Mouse (Mus musculus) stomach, postnatal 0 days (tissue): Measurements from ENCODE around the gene Il1r2. TPM values are rescaled to one million over a fixed set of nuclear protein-coding genes. Genes with fewer than 3 reads are reported as not detected.
A peak's percentile ranks its signal among the peaks of the same experiment; 100 is the strongest.

Experiments used
- ATAC-seq: fragments of 200-750 bp; cut with Nextera tagmentation; 2 replicates; pipeline ENCODE4 v1.8.0; 2017; ENCODE audit not compliant: low FRiP score, low TSS enrichment
- DNase-seq: peaks from one replicate; pipeline ENCODE4 v3.0.0-alpha.2; 2016; ENCODE audit warnings: low spot score
- H3K27ac ChIP-seq: fragments of 300-500 bp; sonication (generic); replicated peaks from 2 replicates; pipeline ENCODE4 v1.5.1; 2014; ENCODE audit warnings: mild to moderate bottlenecking, control low read depth
- H3K27me3 ChIP-seq: fragments of 300-500 bp; sonication (generic); 2 replicates; pipeline ENCODE4 v1.6.1; 2014; ENCODE audit warnings: low read length; ENCODE audit not compliant: control insufficient read depth, insufficient read depth
- H3K36me3 ChIP-seq: fragments of 300-500 bp; sonication (generic); 2 replicates; pipeline ENCODE4 v1.6.1; 2014; ENCODE audit warnings: low read length, mixed read lengths; ENCODE audit not compliant: control insufficient read depth, insufficient read depth
- H3K4me1 ChIP-seq: fragments of 300-500 bp; sonication (generic); replicated peaks from 2 replicates; pipeline ENCODE4 v1.6.1; 2014; ENCODE audit warnings: antibody characterized with exemption; ENCODE audit not compliant: control insufficient read depth, insufficient read depth
- H3K4me2 ChIP-seq: fragments of 300-500 bp; sonication (generic); replicated peaks from 2 replicates; pipeline ENCODE4 v1.6.1; 2014; ENCODE audit warnings: low read depth, mild to moderate bottlenecking, control low read depth, moderate library complexity
- H3K4me3 ChIP-seq: fragments of 300-500 bp; sonication (generic); 2 replicates; pipeline ENCODE4 v1.5.1; 2014; ENCODE audit warnings: low read depth, low read length, control low read depth
- H3K9ac ChIP-seq: fragments of 300-500 bp; sonication (generic); 2 replicates; pipeline ENCODE4 v1.6.1; 2014; ENCODE audit warnings: mild to moderate bottlenecking, low read length, control low read depth, mixed read lengths
- H3K9me3 ChIP-seq: fragments of 300-500 bp; sonication (generic); 2 replicates; pipeline ENCODE4 v1.6.1; 2016; ENCODE audit warnings: low read length; ENCODE audit not compliant: control insufficient read depth
- CTCF ChIP-seq: IDR thresholded peaks from 2 replicates; pipeline ENCODE4 v1.5.1; 2016; ENCODE audit warnings: antibody characterized with exemption, low read depth, mild to moderate bottlenecking, moderate library complexity
- EP300 ChIP-seq: optimal IDR thresholded peaks from 2 replicates; pipeline ENCODE3; 2016; ENCODE audit warnings: antibody characterized with exemption
- WGBS: fragments of 180-500 bp; shearing (Covaris S2); extraction: QIAGEN DNeasy Blood & Tissue Kit; methylation state at CpG from one replicate; pipeline ENCODE4 v1.1.7; 2014; 5-methylcytosine and 5-hydroxymethylcytosine counted together
- polyA plus RNA-seq: library from polyadenylated mRNA; unstranded; fragments of >200 nt; fragmentation: Nextera tagmentation; extraction: Ambion mirVana; gene quantifications from 2 replicates; pipeline ENCODE4 v1.2.1, GENCODE M21; 2015

The Il1r2 gene
- polyA plus RNA-seq, 1 experiment from 2014 or later, result 18.7 TPM

DNA sequence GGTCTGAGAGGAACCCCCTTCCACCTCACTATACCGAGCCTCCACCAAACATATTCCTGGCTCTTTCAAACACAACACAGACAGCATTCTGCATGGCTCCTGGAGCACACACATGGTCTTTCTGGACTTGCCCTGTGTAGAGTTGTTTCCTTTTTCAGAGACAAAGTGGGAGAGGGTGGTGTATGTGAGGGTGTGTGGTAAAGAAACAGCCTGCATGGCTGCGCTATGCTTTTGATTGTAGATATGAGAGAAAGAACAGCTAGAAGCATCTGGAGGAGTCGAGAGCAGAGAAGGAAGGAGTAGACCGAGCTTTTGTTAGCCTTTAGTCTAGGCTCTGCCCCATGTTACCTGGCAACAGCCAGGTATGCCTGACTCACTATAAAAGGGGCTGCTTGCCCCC is 10.5 kb upstream of the Il1r2 start:
- DNase-seq, result no peak
- no peak overlapping the region for H3K4me3 ChIP-seq
- no peak overlapping the region for H3K4me2 ChIP-seq
- no peaks in the 10 kb centered on the region for H3K9me3 ChIP-seq
- no peak overlapping the region for H3K27ac ChIP-seq
- no peaks in the 10 kb centered on the region for H3K36me3 ChIP-seq
- 45% methylated on average over 4 of the region's 4 CpGs for WGBS
- H3K4me1 ChIP-seq, result peaks cover under 1% of the 10 kb centered on the region; the same call in 1 of the 2 replicates
- no peak overlapping the region for H3K9ac ChIP-seq
- ATAC-seq, result no peak
- no peaks in the 10 kb centered on the region for H3K27me3 ChIP-seq
- TF ChIP-seq EP300 (no peak), CTCF (no peak)

DNA sequence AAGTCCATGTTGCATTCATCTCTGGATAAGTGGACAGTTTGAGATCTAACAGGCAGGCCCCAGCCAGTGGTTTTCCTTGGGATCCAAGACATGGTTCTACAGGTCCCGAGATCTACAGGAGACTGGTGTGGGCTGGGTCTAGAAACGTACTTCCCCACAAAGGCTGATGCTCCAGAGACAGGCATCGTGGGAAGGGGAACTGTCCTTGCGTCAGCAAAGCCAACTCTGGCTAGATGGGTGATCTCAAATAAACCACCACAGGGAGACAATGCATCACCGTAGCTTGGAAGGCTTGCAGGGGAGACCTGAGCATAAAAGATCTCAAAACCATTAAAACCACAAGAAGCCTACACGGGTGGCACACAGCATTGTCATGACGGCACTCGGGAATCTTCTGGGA is 9.4 kb upstream of the Il1r2 start:
- Histone ChIP-seq H3K4me1 (no peaks in the 10 kb centered on the region), H3K27ac (no peak overlapping the region), H3K4me2 (no peak overlapping the region), H3K9me3 (no peaks in the 10 kb centered on the region), H3K9ac (no peak overlapping the region), H3K27me3 (no peaks in the 10 kb centered on the region), H3K36me3 (no peaks in the 10 kb centered on the region), H3K4me3 (no peak overlapping the region)
- 87% methylated on average over 8 of the region's 8 CpGs for WGBS
- ATAC-seq (no peak), DNase-seq (no peak)
- TF ChIP-seq CTCF, result no peak
- no peak for TF ChIP-seq EP300

DNA sequence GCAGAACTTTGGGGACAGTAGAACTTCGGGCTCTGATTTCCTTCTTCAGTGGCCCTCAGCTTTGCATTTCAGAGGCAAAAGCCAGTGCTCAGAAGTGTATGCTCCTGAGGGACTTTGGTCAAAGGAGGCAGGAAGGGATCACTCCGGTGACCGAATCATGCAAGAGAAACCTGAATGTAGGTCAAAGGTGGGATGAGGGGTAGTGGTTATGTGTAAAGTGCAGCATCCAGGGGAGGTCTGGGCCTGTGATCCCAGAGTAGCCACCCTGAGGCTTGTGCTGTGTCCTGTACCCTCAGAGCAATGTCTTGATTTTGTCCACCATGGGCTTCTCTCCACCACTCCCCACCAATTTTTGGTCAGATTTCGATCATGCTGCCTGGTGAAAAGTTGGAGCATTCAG is 1.3 kb upstream of the Il1r2 start:
- no peak overlapping the region for H3K27ac ChIP-seq

DNA sequence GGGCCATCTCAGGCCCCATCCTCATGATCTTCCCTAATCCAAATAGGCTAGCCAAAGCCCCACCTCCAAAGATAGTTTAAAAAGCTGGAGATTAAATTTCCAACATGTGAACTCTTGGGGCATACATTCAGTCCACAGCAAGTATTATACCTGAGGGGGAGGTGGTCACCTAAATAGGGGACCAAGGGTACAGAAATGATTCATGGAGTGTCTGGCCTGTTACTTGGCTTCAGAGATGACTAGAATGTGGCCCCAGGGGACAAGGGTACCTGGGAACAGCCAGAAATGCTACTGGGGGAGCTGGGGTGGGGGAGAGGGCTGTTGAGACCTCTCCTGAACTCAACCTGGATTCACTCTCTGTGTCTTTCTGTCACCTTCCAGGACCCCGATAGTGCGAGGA is 3.4 kb downstream of the Il1r2 start:
- Histone ChIP-seq H3K27ac (no peak overlapping the region), H3K36me3 (no peaks in the 10 kb centered on the region), H3K27me3 (no peaks in the 10 kb centered on the region), H3K9me3 (no peaks in the 10 kb centered on the region), H3K9ac (no peak overlapping the region), H3K4me3 (no peak overlapping the region), H3K4me2 (no peak overlapping the region), H3K4me1 (no peaks in the 10 kb centered on the region)
- DNase-seq (no peak), ATAC-seq (no peak)
- WGBS, result 95% methylated on average over 2 of the region's 2 CpGs
- TF ChIP-seq EP300, result no peak
- no peak for TF ChIP-seq CTCF

More for the DNA sequence above, 1.3 kb upstream of the Il1r2 start:
- Histone ChIP-seq H3K9ac (no peak overlapping the region), H3K27me3 (no peaks in the 10 kb centered on the region), H3K4me2 (no peak overlapping the region), H3K9me3 (no peaks in the 10 kb centered on the region), H3K4me3 (no peak overlapping the region), H3K4me1 (no peaks in the 10 kb centered on the region), H3K36me3 (no peaks in the 10 kb centered on the region)
- no peak for TF ChIP-seq CTCF
- TF ChIP-seq EP300, result no peak
- 83% methylated on average over 4 of the region's 4 CpGs for WGBS
- ATAC-seq, result no peak
- no peak for DNase-seq

DNA sequence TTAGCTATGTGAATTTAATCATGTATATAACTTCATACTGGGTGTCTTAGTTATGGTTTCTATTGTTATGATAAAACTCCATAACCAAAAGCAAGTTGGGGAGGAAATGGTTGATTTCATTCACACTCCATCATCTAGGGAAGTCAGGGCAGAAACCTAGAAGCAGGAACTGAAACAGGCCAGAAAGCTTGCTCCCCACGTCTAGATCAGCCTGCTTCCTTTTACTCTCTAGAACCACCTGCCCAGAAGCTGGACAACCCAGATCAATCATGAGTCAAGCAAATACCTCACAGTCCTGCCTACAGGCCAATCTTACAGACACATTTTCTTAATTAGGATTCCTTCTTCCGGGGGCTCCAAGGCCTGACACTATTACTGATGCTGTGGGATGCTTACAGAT is 7.2 kb downstream of the Il1r2 start:
- Histone ChIP-seq H3K9me3 (no peaks in the 10 kb centered on the region), H3K27ac (no peak overlapping the region), H3K27me3 (no peaks in the 10 kb centered on the region), H3K4me1 (no peaks in the 10 kb centered on the region), H3K4me2 (no peak overlapping the region), H3K36me3 (no peaks in the 10 kb centered on the region), H3K9ac (no peak overlapping the region), H3K4me3 (no peak overlapping the region)
- no peak for ATAC-seq
- TF ChIP-seq EP300 (no peak), CTCF (no peak)
- 64% methylated on average over 2 of the region's 2 CpGs for WGBS
- DNase-seq, result no peak

DNA sequence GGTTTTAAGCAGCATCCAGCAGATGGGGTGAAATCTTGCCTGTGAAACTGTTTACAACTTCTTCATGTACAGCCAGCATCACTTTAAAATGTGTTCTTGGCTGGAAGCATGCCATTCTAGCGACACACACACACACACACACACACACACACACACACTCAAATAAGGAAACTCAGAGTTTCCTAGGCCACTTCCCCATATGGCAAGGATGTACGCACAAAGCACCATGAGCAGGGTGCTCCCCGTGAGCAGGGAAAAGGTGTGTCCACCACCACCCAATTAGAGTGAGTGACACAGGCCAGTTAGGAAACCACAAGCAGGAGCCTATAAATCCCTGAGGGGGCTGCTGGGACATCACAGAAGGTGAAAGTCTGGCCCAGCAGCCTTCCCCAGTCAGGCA is 10.5 kb downstream of the Il1r2 start:
- Histone ChIP-seq H3K4me2 (no peak overlapping the region), H3K27me3 (no peaks in the 10 kb centered on the region), H3K4me3 (no peak overlapping the region), H3K4me1 (no peaks in the 10 kb centered on the region), H3K9ac (no peak overlapping the region), H3K9me3 (no peaks in the 10 kb centered on the region), H3K36me3 (no peaks in the 10 kb centered on the region), H3K27ac (no peak overlapping the region)
- DNase-seq, result no peak
- 53% methylated on average over 3 of the region's 3 CpGs for WGBS
- no peak for TF ChIP-seq CTCF
- TF ChIP-seq EP300, result no peak
- peak; percentile 58; the same call in 1 of the 2 replicates for ATAC-seq
